Mouse (Mus musculus) 416B (cell line): ENCODE data around the gene Blm.

Source experiments
- DNase-seq: peaks from one replicate; pipeline ENCODE4 v3.0.0; 2011; ENCODE audit warnings: low read depth

Blm gene

GRCm38 (mm10) chr7:80460199-80460598, 74.7 kb downstream of the Blm start:
- no peak for DNase-seq

- no peak for DNase-seq
Measured at GRCm38 (mm10) chr7:80457831-80458343, 77.0 kb downstream of the Blm start.

- no peak for DNase-seq
Measured at GRCm38 (mm10) chr7:80457241-80457640, 77.7 kb downstream of the Blm start.

GRCm38 (mm10) chr7:80456327-80456726, 78.6 kb downstream of the Blm start:
- no peak for DNase-seq

GRCm38 (mm10) chr7:80455505-80456160, 79.3 kb downstream of the Blm start:
- DNase-seq = peak; percentile 72

GRCm38 (mm10) chr7:80454786-80455185, 80.1 kb downstream of the Blm start:
- DNase-seq = peak; percentile 69

- no peak for DNase-seq
Measured at GRCm38 (mm10) chr7:80453997-80454396, 80.9 kb downstream of the Blm start.

- no peak for DNase-seq
Measured at GRCm38 (mm10) chr7:80453121-80453520, 81.8 kb downstream of the Blm start.

GRCm38 (mm10) chr7:80452241-80452640, 82.7 kb downstream of the Blm start:
- no peak for DNase-seq

- DNase-seq = no peak
Measured at GRCm38 (mm10) chr7:80451550-80452232, 83.2 kb downstream of the Blm start.

GRCm38 (mm10) chr7:80450354-80450753, 84.6 kb downstream of the Blm start:
- DNase-seq = no peak

- peak; percentile 85 for DNase-seq
Measured at GRCm38 (mm10) chr7:80449620-80450091, 85.3 kb downstream of the Blm start.

GRCm38 (mm10) chr7:80447336-80447735, 87.6 kb downstream of the Blm start:
- no peak for DNase-seq

- DNase-seq = no peak
Measured at GRCm38 (mm10) chr7:80446221-80446878, 88.6 kb downstream of the Blm start.

- DNase-seq = peak; percentile 79
Measured at GRCm38 (mm10) chr7:80445492-80445891, 89.4 kb downstream of the Blm start.

GRCm38 (mm10) chr7:80444401-80445249, 90.3 kb downstream of the Blm start:
- DNase-seq = peak; percentile 78

- no peak for DNase-seq
Measured at GRCm38 (mm10) chr7:80443124-80443523, 91.8 kb downstream of the Blm start.

- DNase-seq = peak; percentile 69
Measured at GRCm38 (mm10) chr7:80441986-80442904, 92.7 kb downstream of the Blm start.

- no peak for DNase-seq
Measured at GRCm38 (mm10) chr7:80440685-80441084, 94.2 kb downstream of the Blm start.

GRCm38 (mm10) chr7:80439789-80440488, 95.0 kb downstream of the Blm start:
- DNase-seq = no peak
